Mouse (Mus musculus) hindbrain, embryonic 12.5 days (tissue): ENCODE measurements around the gene Rmi2. TPM values are rescaled to one million over a fixed set of nuclear protein-coding genes. Genes with fewer than 3 reads are reported as not detected.

Source experiments
- ATAC-seq: fragments of 200-750 bp; cut with Nextera tagmentation; 2 replicates; pipeline ENCODE4 v1.8.0; 2017; ENCODE audit warnings: moderate TSS enrichment; ENCODE audit not compliant: low FRiP score
- H3K27ac ChIP-seq: fragments of 300-500 bp; sonication (generic); 2 replicates; pipeline ENCODE4 v1.5.1; 2016; ENCODE audit warnings: mild to moderate bottlenecking
- H3K27me3 ChIP-seq: fragments of 300-500 bp; sonication (generic); 2 replicates; pipeline ENCODE4 v1.6.1; 2016; ENCODE audit warnings: mild to moderate bottlenecking
- H3K36me3 ChIP-seq: fragments of 300-500 bp; sonication (generic); 2 replicates; pipeline ENCODE4 v1.6.1; 2016; ENCODE audit warnings: mild to moderate bottlenecking
- H3K4me1 ChIP-seq: fragments of 300-500 bp; sonication (generic); 2 replicates; pipeline ENCODE4 v1.6.1; 2016
- H3K4me2 ChIP-seq: fragments of 300-500 bp; sonication (generic); replicated peaks from 2 replicates; pipeline ENCODE4 v1.6.1; 2016; ENCODE audit warnings: mild to moderate bottlenecking
- H3K4me3 ChIP-seq: fragments of 300-500 bp; sonication (generic); 2 replicates; pipeline ENCODE4 v1.5.1; 2016; ENCODE audit warnings: mild to moderate bottlenecking
- H3K9ac ChIP-seq: fragments of 300-500 bp; sonication (generic); 2 replicates; pipeline ENCODE4 v1.6.1; 2016; ENCODE audit warnings: mild to moderate bottlenecking, moderate library complexity
- H3K9me3 ChIP-seq: fragments of 300-500 bp; sonication (generic); replicated peaks from 2 replicates; pipeline ENCODE4 v1.6.1; 2016; ENCODE audit warnings: mild to moderate bottlenecking
- WGBS: fragments of 180-500 bp; shearing (Covaris S2); methylation state at CpG from one replicate; pipeline ENCODE4 v1.1.7; 2016; 5-methylcytosine and 5-hydroxymethylcytosine counted together
- polyA plus RNA-seq: library from polyadenylated mRNA; unstranded; fragments of >200 nt; fragmentation: Nextera tagmentation; extraction: Ambion mirVana; gene quantifications from 2 replicates; pipeline ENCODE4 v1.2.1, GENCODE M21; 2016

Rmi2 gene
- polyA plus RNA-seq, 1 experiment from 2014 or later = 2.2 TPM

DNA sequence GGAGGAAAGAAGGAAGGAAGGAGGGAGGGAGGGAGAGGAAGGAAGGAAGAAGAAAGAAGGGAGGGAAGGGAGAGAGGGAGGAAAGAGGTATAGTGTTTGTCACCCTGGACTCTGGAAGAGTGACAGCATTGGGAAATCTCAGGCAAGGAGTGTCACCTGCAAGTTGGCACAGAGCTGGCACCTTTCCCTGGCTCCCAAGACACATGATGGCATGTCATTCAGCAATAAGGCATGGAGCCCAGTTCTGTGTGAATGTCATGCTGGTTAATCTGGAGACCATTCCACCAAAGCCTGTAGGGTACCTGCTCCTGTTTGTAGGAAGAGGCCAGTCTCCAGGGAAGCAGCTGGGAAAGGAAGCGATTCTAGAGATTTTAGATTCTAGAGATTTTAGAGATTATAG lies 24.5 kb upstream of the Rmi2 start:
- no peaks in the 10 kb centered on the region for H3K36me3 ChIP-seq
- 0 out of 2 replicates have a peak, but pooled peaks cover 5% of the 10 kb centered on the region for H3K4me1 ChIP-seq
- no peak overlapping the region for H3K4me2 ChIP-seq
- ATAC-seq = no peak
- no peak overlapping the region for H3K27ac ChIP-seq
- H3K27me3 ChIP-seq = no peaks in the 10 kb centered on the region
- 89% methylated on average over 1 of the region's 1 CpGs for WGBS
- H3K4me3 ChIP-seq = no peak overlapping the region
- H3K9ac ChIP-seq = no peak overlapping the region
- H3K9me3 ChIP-seq = no peaks in the 10 kb centered on the region

DNA sequence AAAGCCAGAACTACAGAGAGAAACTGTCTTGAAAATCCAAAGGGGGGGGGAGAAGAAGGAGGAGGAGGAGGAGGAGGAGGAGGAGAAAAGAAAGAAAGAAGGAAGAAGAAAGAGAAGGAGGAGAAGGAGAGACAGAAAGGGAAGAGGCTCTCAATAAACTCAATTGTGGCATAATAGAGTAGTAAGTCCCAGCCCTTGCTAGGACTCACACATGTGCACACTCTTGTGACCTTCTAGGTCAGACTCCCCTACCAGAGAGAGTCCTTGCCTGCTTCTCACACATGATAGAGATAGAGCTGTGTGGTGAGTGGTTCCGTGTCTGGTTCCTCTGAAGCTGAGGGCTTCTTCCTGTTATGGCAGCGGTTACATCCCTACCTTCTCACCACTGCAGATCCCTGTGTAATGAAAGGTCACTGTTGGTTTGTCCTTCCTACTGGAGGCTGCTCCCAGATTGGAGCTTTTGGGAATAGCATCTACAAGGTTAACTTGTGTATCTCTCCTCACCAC lies 21.9 kb upstream of the Rmi2 start, which contains the start of gene Gm11172:
Gene Gm11172 (plus strand): TSS at position 51 of the 507 bp plus-strand sequence.
- H3K4me1 ChIP-seq = no peaks in the 10 kb centered on the region
- ATAC-seq = no peak
- WGBS = 89% methylated on average over 2 of the region's 2 CpGs
- H3K9me3 ChIP-seq = no peaks in the 10 kb centered on the region
- H3K27ac ChIP-seq = no peak within 1 kb of the TSS
- H3K9ac ChIP-seq = no peak within 1 kb of the TSS
- H3K36me3 ChIP-seq = no peaks in the 10 kb centered on the region
- H3K4me3 ChIP-seq = no peak within 1 kb of the TSS
- H3K27me3 ChIP-seq = no peaks in the 10 kb centered on the region
- H3K4me2 ChIP-seq = no peak within 1 kb of the TSS

DNA sequence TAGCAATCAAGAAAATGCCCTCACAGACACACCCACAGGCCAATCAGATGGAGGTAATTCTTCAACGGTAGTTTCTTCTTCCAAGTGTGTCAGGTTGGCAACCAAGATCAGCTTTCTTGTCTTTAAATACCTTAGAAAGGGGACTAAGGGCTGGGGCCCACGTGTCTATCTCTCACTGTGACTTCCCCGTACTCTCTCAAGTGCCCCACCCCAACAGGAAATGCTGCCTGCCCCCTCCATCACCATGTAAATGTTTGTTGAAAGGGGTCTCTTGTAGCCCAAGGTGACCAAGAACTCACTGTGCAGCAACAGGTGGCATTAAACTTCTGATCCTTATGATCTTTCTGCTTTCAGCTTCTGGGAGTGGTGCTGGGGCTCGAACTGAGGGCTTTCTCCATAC lies 21.1 kb upstream of the Rmi2 start:
- no peak for ATAC-seq
- Histone ChIP-seq H3K4me3 (no peak overlapping the region), H3K27ac (no peak overlapping the region), H3K4me2 (no peak overlapping the region), H3K36me3 (no peaks in the 10 kb centered on the region), H3K9ac (no peak overlapping the region), H3K4me1 (no peaks in the 10 kb centered on the region), H3K9me3 (no peaks in the 10 kb centered on the region), H3K27me3 (no peaks in the 10 kb centered on the region)
- 84% methylated on average over 4 of the region's 4 CpGs for WGBS

DNA sequence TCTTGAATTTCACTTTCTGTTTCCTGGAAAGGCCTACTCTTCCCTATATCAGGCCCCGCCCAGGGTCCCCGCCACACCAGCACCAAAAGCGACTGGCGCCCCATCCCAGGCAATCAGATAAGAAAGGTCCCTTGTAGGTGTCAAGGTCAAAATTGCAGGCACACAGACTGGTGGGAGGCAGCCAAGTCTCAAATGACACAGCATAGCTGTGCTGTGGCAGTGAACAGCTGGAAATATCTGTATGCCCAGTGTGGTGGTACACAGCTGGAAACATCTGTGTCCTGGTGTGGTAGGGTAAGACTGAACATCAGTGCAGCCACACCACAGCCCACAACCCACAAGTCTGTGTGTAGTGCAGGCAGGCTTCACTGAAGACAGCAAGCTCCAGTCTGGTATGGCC lies 20.0 kb upstream of the Rmi2 start:
- no peak overlapping the region for H3K4me2 ChIP-seq
- ATAC-seq = no peak
- no peaks in the 10 kb centered on the region for H3K9me3 ChIP-seq
- H3K27me3 ChIP-seq = no peaks in the 10 kb centered on the region
- no peak overlapping the region for H3K27ac ChIP-seq
- H3K36me3 ChIP-seq = no peaks in the 10 kb centered on the region
- no peak overlapping the region for H3K4me3 ChIP-seq
- H3K4me1 ChIP-seq = no peaks in the 10 kb centered on the region
- H3K9ac ChIP-seq = no peak overlapping the region
- 93% methylated on average over 4 of the region's 4 CpGs for WGBS

DNA sequence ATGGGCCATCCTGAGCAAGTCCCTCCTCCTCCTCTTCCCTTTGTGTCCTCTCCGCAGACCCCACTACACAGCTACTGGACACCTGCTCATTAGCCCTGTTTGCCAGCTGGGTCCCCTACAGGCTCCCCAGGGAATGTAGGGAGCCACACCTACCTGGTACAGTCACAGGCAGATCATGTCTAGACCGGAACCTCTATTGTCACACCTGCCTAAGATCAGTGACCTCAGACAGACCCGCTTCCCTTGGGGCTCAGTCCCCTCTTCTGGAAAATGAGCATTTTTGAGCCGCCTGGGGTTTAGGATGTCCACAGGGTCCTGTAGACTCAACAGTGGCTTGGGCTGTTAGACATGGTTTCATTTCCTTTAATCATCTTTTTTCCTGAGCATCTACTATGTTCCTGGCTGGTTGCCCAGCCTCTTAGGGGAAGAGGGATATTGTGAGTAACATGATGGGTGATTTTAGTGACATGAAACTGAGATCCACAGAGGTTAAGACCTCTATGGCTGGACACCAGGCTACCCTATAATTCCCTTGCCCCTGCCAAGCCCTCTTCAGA lies 16.2 kb upstream of the Rmi2 start:
- H3K4me2 ChIP-seq = no peak overlapping the region
- H3K4me1 ChIP-seq = no peaks in the 10 kb centered on the region
- H3K36me3 ChIP-seq = no peaks in the 10 kb centered on the region
- WGBS = 85% methylated on average over 4 of the region's 4 CpGs
- H3K4me3 ChIP-seq = no peak overlapping the region
- no peaks in the 10 kb centered on the region for H3K27me3 ChIP-seq
- ATAC-seq = no peak
- no peak overlapping the region for H3K9ac ChIP-seq
- H3K27ac ChIP-seq = no peak overlapping the region
- H3K9me3 ChIP-seq = no peaks in the 10 kb centered on the region

DNA sequence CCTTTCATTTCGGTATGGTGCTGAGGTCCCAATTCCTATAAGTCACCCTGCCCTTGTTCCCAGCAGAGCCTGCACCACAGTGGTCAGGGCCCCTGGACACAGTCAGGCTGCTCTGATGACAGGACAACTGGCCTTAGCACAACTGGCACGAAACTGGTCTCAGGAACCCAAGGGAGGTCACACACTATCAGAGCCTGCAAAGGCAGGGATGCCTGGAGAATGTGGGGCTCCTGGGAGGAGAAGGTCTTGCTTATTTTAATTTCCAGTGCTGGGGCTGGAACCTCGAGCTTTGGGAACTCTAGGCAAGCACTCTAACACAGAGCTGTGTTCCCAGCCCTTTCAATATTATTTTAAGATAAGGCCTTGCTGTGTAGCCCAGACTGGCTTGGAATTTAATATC lies 14.9 kb upstream of the Rmi2 start:
- H3K36me3 ChIP-seq = no peaks in the 10 kb centered on the region
- no peak overlapping the region for H3K9ac ChIP-seq
- H3K4me1 ChIP-seq = no peaks in the 10 kb centered on the region
- H3K4me3 ChIP-seq = no peak overlapping the region
- ATAC-seq = no peak
- no peaks in the 10 kb centered on the region for H3K9me3 ChIP-seq
- WGBS = 69% methylated on average over 3 of the region's 3 CpGs
- H3K27me3 ChIP-seq = no peaks in the 10 kb centered on the region
- no peak overlapping the region for H3K27ac ChIP-seq
- no peak overlapping the region for H3K4me2 ChIP-seq

DNA sequence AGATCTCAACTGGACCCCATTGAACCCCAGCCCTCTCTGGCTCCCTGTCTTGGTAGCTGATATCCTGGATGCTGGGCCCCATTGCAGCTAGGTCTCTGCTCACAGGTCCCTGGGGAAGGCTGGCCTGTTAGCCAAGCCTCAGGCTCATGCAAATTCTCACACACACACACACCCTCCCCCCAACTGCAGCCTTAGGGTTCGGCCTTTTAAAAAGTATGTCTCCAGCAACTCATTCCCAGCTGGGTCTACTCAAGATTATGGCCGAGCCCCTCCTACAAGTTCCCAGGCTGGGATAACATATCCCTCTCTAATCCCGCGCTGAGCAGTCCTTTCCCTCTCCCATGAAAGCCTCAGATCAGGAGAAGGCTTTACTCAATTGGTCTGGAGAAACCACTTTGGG lies 13.5 kb upstream of the Rmi2 start:
- Histone ChIP-seq H3K9me3 (no peaks in the 10 kb centered on the region), H3K4me3 (no peak overlapping the region), H3K27ac (no peak overlapping the region), H3K4me2 (no peak overlapping the region), H3K4me1 (no peaks in the 10 kb centered on the region), H3K36me3 (no peaks in the 10 kb centered on the region), H3K27me3 (no peaks in the 10 kb centered on the region), H3K9ac (no peak overlapping the region)
- 74% methylated on average over 4 of the region's 4 CpGs for WGBS
- ATAC-seq = no peak

DNA sequence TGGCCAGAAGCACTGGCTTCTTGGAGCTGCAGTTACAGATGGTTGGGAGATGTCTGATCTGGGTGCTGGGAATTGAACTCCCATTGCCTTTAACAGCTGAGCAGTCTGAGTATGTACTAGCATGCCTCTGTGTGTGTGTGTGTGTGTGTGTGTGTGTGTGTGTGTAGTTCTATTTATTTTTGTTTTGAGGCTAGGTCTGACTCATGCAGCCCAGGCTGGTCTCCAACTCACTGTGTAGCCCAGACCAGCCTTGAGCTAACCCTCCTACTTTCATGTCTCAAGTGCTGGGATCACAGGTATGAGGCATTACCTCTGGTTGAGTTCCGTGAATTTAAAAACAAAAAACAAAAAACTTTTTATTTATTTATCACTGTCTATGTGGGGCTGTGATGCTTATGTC lies 10.3 kb upstream of the Rmi2 start:
- Histone ChIP-seq H3K9me3 (no peaks in the 10 kb centered on the region), H3K36me3 (no peaks in the 10 kb centered on the region), H3K9ac (no peak overlapping the region), H3K27me3 (no peaks in the 10 kb centered on the region), H3K4me2 (no peak overlapping the region), H3K4me3 (no peak overlapping the region), H3K27ac (no peak overlapping the region), H3K4me1 (no peaks in the 10 kb centered on the region)
- WGBS = 90% methylated on average over 1 of the region's 1 CpGs
- ATAC-seq = no peak

DNA sequence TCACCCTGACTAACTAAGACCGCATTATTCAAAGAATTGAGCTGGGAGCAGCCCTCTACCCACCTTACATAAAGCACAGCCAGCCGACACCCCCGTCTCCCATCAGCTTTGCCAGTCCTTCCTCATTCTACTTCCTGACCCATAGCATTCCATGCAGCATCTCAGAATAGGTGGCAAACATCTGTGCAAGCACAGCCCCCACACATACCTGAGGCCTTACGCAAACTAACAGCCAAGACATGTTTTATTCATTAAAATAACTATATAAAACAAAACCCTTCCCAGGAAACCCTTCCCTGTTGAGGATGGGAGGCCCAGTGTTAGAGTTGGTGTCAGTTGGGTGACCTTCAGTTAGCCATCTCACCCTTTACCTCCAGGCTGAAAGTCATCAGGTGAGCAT lies 9.0 kb upstream of the Rmi2 start:
- H3K4me1 ChIP-seq = no peaks in the 10 kb centered on the region

DNA sequence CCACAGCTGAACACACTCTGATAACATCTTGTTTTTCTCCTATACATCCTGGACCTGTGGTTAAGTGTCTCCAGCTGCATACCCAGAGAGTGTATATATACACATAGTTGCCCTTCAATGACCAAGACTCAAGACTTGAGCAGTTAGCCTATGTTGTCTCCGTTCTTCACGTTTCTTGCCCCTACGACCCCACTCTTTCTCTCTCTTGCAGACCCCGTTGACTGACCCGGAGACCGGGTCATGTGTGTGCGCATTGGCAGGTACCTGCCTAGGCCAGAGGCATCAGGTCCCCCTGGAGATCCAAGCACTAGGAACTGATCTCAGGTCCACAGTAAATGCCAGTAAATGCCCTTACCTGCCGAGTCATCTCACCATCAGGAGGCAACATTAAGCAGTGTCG lies 7.6 kb upstream of the Rmi2 start:
- Histone ChIP-seq H3K9me3 (no peaks in the 10 kb centered on the region), H3K4me2 (no peak overlapping the region), H3K4me3 (no peak overlapping the region), H3K9ac (no peak overlapping the region), H3K27me3 (no peaks in the 10 kb centered on the region), H3K27ac (no peak overlapping the region), H3K36me3 (no peaks in the 10 kb centered on the region), H3K4me1 (no peaks in the 10 kb centered on the region)
- ATAC-seq = no peak
- 91% methylated on average over 9 of the region's 9 CpGs for WGBS

More for the DNA sequence above, 9.0 kb upstream of the Rmi2 start:
- 89% methylated on average over 4 of the region's 4 CpGs for WGBS
- Histone ChIP-seq H3K9me3 (no peaks in the 10 kb centered on the region), H3K27ac (no peak overlapping the region), H3K4me3 (no peak overlapping the region), H3K27me3 (no peaks in the 10 kb centered on the region), H3K36me3 (no peaks in the 10 kb centered on the region), H3K9ac (no peak overlapping the region), H3K4me2 (no peak overlapping the region)
- ATAC-seq = no peak

DNA sequence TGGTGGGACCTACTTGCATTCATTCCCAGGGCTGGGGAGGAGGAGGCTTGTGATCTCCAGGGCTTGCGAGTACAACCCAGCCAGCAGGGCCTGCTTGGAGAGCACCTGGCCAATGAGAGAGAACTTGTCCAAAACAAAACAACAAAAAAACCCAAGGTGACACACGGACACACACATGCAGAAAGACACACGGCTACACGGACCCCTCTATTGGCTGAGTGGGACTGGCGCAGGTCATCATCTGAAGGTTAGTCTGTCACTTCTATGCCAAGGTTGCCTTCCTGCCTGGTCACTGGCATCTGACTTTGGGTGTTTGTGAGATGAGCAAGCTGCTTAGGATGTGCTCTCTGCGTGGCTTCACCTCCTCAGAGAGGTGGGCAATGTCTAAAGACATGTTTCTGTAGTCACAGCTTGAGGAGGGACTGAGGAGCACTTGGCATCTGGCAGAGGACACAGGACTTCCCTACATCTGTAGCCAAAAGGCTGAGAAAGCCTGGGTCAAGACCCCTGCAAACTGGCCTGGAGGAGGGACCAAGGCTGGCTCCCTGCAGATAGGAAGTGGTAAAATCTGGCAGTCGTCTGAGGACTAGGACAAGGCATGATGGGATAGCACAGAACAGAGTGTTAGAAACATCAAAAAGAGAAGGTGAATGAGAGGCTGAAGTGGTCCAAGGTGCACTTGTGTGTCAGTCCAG lies 6.9 kb upstream of the Rmi2 start:
- H3K4me1 ChIP-seq = no peaks in the 10 kb centered on the region
- H3K4me2 ChIP-seq = no peak overlapping the region
- no peak overlapping the region for H3K4me3 ChIP-seq
- 82% methylated on average over 7 of the region's 7 CpGs for WGBS
- ATAC-seq = no peak
- no peak overlapping the region for H3K27ac ChIP-seq
- H3K36me3 ChIP-seq = no peaks in the 10 kb centered on the region
- H3K27me3 ChIP-seq = no peaks in the 10 kb centered on the region
- no peaks in the 10 kb centered on the region for H3K9me3 ChIP-seq
- no peak overlapping the region for H3K9ac ChIP-seq

DNA sequence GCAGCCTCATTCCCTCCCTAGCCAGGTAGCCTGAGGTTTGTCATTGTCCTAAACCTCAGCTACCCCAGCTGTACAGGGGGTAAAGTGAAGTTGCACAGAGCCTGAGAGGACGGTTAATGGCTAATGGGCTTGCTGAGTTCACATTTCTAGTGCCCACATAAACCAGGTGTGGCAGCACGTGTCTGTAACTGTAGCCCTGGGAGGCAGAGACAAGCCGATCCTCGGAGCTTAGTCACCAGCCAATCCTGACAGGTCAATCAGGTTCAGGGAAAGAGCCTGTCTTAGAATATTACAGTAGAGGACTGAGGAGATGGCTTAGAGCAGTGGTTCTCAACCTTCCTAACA lies 6.4 kb upstream of the Rmi2 start:
- H3K36me3 ChIP-seq = no peaks in the 10 kb centered on the region
- H3K4me3 ChIP-seq = no peak overlapping the region
- 83% methylated on average over 4 of the region's 4 CpGs for WGBS
- no peak overlapping the region for H3K4me2 ChIP-seq
- H3K9ac ChIP-seq = no peak overlapping the region
- H3K4me1 ChIP-seq = no peaks in the 10 kb centered on the region
- H3K27ac ChIP-seq = no peak overlapping the region
- H3K9me3 ChIP-seq = no peaks in the 10 kb centered on the region
- 0 out of 2 replicates have a peak, but pooled peaks cover 2% of the 10 kb centered on the region for H3K27me3 ChIP-seq
- no peak for ATAC-seq

DNA sequence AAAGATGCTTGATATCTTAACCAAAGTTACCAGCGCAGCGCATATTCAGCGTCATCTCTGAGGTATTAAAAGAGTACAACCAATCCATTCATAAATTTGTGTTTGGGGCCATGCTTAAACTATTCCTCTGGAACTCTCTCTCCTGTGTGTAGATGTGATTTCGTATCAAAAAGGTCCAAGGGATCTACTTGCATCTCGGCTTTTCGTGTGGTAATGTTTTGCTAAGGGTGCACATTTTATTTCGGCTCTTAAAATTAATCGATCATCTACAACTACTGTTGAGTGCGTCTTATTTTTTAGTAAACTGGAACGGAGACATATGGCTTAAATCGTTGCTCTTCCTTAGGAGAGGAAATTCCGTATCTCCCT lies 333 bp upstream of the Rmi2 start:
- H3K27ac ChIP-seq = no peak overlapping the region
- peak overlapping the region; percentile 91 for H3K4me2 ChIP-seq
- WGBS = 10% methylated on average over 12 of the region's 12 CpGs
- peaks cover 9% of the 10 kb centered on the region; the same call in 1 of the 2 replicates for H3K27me3 ChIP-seq
- no peak overlapping the region for H3K9ac ChIP-seq
- no peaks in the 10 kb centered on the region for H3K9me3 ChIP-seq
- H3K4me1 ChIP-seq = peaks cover 23% of the 10 kb centered on the region
- no peaks in the 10 kb centered on the region for H3K36me3 ChIP-seq
- peak overlapping the region; percentile 85 for H3K4me3 ChIP-seq
- peak; percentile 14; the same call in 1 of the 2 replicates for ATAC-seq
